Mouse (Mus musculus) G1E (cell line): ENCODE results near the gene Ell2.

Experiments
- CTCF ChIP-seq: IDR thresholded peaks from 2 replicates; pipeline ENCODE4 v1.5.1; 2012; ENCODE audit warnings: low read depth, low read length, inconsistent platforms, mixed read lengths
- GATA1 ChIP-seq: IDR thresholded peaks from 2 replicates; pipeline ENCODE4 v1.6.1; 2012; ENCODE audit warnings: borderline replicate concordance, low read length, inconsistent platforms, mixed read lengths
- POLR2AphosphoS5 ChIP-seq: IDR thresholded peaks from 2 replicates; pipeline ENCODE4 v1.6.1; 2012; ENCODE audit warnings: low read depth, low read length, inconsistent platforms; ENCODE audit not compliant: insufficient replicate concordance
- TAL1 ChIP-seq: conservative IDR thresholded peaks from 2 replicates; pipeline ENCODE4 v1.6.1; 2012; ENCODE audit warnings: low read depth, low read length, inconsistent platforms, mixed read lengths

- TF ChIP-seq CTCF (no peak), GATA1 (no peak), TAL1 (no peak), POLR2AphosphoS5 (no peak)
Measured at GRCm38 (mm10) chr13:75750785-75751184, 44.2 kb downstream of the Ell2 start.
